Mouse (Mus musculus) ES-Bruce4 (cell line): Measurements from ENCODE around the gene Pkmyt1. TPM values are rescaled to one million over a fixed set of nuclear protein-coding genes. Genes with fewer than 3 reads are reported as not detected.

Source experiments
- H3K27ac ChIP-seq: 2 replicates; pipeline ENCODE4 v1.5.1; 2012; ENCODE audit warnings: low read length, inconsistent platforms; ENCODE audit not compliant: insufficient read depth
- H3K27me3 ChIP-seq: 2 replicates; pipeline ENCODE4 v1.6.1; 2012; ENCODE audit warnings: mild to moderate bottlenecking, low read length, inconsistent platforms; ENCODE audit not compliant: control insufficient read depth, poor library complexity, insufficient read depth, severe bottlenecking
- H3K36me3 ChIP-seq: 2 replicates; pipeline ENCODE4 v1.6.1; 2012; ENCODE audit warnings: inconsistent platforms, mild to moderate bottlenecking, low read length, moderate library complexity; ENCODE audit not compliant: control insufficient read depth, poor library complexity, insufficient read depth, severe bottlenecking
- H3K4me1 ChIP-seq: one replicate; pipeline ENCODE4 v1.8.1; 2011; ENCODE audit warnings: low read length; ENCODE audit not compliant: control insufficient read depth, insufficient read depth
- H3K4me3 ChIP-seq: 2 replicates; pipeline ENCODE4 v1.5.1; 2011; ENCODE audit warnings: low read depth, mild to moderate bottlenecking, low read length
- H3K9ac ChIP-seq: 2 replicates; pipeline ENCODE4 v1.6.1; 2012; ENCODE audit warnings: low read depth, mild to moderate bottlenecking, inconsistent platforms; ENCODE audit not compliant: poor library complexity, severe bottlenecking
- H3K9me3 ChIP-seq: replicated peaks from 2 replicates; pipeline ENCODE4 v1.6.1; 2012; ENCODE audit warnings: mild to moderate bottlenecking, low read length, inconsistent platforms; ENCODE audit not compliant: control insufficient read depth, poor library complexity, insufficient read depth, severe bottlenecking
- CTCF ChIP-seq: IDR thresholded peaks from one replicate; pipeline ENCODE4 v1.8.1; 2011; ENCODE audit warnings: low read depth, low read length
- EP300 ChIP-seq: IDR thresholded peaks from 2 replicates; pipeline ENCODE4 v1.6.1; 2011; ENCODE audit warnings: low read depth, low read length; ENCODE audit not compliant: insufficient read depth
- POLR2A ChIP-seq: IDR thresholded peaks from one replicate; pipeline ENCODE4 v1.8.1; 2011; ENCODE audit warnings: low read length; ENCODE audit not compliant: insufficient read depth
- polyA plus RNA-seq: library from polyadenylated mRNA; stranded (reverse); fragments of >200 nt; gene quantifications from 2 replicates; pipeline ENCODE4 v1.2.4, GENCODE M21; 2011; ENCODE audit warnings: low read depth; ENCODE audit not compliant: missing spikeins, insufficient read depth, insufficient read length

Gene Pkmyt1
- polyA plus RNA-seq, 1 experiment = 26.5 TPM

DNA sequence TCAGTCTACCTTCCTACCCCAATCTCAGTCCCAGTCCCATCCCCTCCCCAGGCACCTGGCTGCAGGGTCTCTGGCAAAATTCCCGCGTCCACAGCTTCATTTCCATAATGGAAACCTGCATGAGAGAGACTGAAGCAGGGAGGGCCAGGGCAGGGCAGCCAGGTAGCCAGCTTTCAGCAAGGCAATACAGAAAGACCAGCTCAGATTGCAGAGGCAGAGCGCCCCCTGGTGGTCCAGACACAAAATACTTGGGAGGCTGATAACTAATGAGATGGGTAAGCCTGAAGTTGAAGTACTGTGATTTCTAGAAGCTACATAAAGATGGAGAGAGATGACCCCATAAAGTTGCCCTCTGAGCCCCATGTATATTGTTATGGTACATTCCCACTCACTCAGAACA is 19.9 kb upstream of the Pkmyt1 start:
- peaks cover 8% of the 10 kb centered on the region for H3K4me1 ChIP-seq
- H3K27ac ChIP-seq = no peak overlapping the region
- H3K27me3 ChIP-seq = no peaks in the 10 kb centered on the region
- H3K9me3 ChIP-seq = no peaks in the 10 kb centered on the region
- no peaks in the 10 kb centered on the region for H3K36me3 ChIP-seq
- peak; percentile 96 for TF ChIP-seq CTCF
- TF ChIP-seq POLR2A = no peak
- no peak overlapping the region for H3K4me3 ChIP-seq
- no peak overlapping the region for H3K9ac ChIP-seq

DNA sequence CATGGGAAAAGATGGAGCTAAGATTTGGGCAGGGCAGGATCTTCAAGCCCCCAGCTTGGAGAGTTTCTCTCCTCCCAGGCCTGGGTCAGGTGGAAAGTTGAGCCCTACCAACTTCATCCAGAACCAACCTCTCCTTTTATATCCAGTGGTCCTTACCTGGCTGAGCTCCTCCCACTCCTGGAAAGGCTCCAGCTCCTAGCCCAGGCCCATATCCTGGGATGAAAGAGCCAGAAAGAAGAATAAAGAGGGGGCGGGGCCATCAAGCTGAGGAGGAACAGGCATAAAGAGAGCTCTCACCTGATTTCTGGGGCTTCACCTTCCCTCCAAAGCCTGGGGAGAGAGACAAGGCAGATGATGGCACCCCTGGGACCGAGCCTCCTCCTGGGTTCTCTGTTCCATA is 9.1 kb upstream of the Pkmyt1 start:
- H3K4me1 ChIP-seq = peaks cover 2% of the 10 kb centered on the region
- no peaks in the 10 kb centered on the region for H3K27me3 ChIP-seq
- H3K4me3 ChIP-seq = no peak overlapping the region
- H3K27ac ChIP-seq = no peak overlapping the region
- H3K36me3 ChIP-seq = no peaks in the 10 kb centered on the region
- H3K9me3 ChIP-seq = no peaks in the 10 kb centered on the region
- no peak overlapping the region for H3K9ac ChIP-seq
- no peak for TF ChIP-seq CTCF

DNA sequence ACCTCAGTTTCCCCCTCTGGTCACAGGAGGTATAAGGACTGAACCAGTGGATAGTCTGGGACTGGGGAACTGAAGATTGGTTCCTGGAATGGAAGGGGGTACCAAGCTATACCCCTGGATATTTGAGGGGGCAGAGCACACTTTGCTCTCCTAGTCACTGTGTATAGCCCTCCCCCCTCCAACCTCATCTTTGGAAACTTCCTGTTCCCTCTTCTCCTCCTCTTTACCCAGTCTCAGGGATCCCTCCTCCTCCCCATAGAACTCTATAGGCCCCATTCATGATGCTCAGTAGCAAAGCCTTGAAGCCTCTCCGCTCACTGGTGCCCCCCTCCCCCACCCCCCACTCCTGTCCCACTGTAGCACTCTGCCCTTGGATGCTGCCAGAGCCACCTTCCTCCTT is 6.7 kb upstream of the Pkmyt1 start:
- H3K9me3 ChIP-seq = no peaks in the 10 kb centered on the region
- H3K36me3 ChIP-seq = no peaks in the 10 kb centered on the region
- TF ChIP-seq EP300 (no peak), POLR2A (no peak), CTCF (no peak)
- H3K27ac ChIP-seq = no peak overlapping the region
- H3K4me3 ChIP-seq = no peak overlapping the region
- H3K4me1 ChIP-seq = peaks cover 2% of the 10 kb centered on the region
- H3K27me3 ChIP-seq = no peaks in the 10 kb centered on the region
- H3K9ac ChIP-seq = no peak overlapping the region

DNA sequence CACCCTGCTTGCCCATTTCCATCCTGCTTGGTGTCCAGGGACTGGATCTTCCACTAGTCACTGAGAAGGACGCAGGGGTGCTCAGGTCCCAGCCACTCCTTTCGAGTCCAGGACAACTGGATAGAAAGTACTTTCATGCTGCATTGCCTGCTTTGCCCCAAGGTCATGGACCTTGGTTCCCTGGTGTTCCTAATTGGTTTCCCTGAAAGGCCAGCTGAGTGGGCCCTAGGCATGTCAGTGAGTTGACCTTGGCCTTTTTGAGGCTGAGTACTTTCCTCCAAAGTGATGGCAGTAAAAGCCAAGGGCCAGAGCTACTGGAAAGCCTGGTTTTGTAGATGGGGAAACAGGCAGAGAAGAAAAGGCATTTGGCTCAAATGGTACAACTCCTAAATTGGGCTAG is 4.2 kb upstream of the Pkmyt1 start:
- no peak overlapping the region for H3K9ac ChIP-seq
- H3K9me3 ChIP-seq = no peaks in the 10 kb centered on the region
- no peaks in the 10 kb centered on the region for H3K27me3 ChIP-seq
- H3K36me3 ChIP-seq = no peaks in the 10 kb centered on the region
- H3K4me3 ChIP-seq = no peak overlapping the region
- peaks cover 3% of the 10 kb centered on the region for H3K4me1 ChIP-seq
- H3K27ac ChIP-seq = no peak overlapping the region
- TF ChIP-seq POLR2A (no peak), EP300 (no peak), CTCF (no peak)

DNA sequence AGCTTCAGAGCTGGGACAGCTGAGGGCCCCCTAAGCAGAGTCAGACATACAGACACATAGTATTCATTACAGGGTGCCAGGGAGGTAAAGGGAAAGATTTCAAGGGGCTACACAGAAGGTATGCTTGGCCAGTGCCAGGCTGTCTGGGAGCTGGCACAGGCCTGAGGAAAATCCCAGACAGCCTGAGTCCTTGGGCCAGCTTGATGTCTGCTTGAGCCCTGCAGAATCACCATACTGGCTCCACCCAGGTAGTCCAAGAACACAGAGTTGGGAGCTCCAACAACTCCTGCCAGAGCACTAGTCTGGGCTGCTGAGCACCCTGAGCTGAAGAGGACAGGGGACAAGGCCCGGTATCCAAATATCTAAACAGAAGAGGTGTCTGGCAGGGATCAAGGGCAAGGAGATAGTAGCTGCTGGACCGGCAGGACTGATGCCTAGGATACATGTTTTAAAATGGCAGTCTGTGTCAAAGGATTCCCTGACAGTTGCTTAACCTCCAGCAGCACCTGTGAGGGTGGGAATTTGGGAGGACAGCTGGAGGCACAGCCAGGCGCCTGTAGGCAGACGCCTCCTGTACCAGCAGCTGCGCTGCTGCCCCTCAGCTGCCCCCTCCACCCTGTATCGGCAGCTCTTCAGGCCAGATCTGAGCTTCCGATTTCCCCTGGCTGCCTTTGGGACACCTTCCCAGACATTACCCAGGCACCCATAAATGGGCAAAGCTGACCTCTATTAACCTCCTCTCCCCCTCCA is 3.6 kb upstream of the Pkmyt1 start, which contains the start of gene 1520401A03Rik:
Gene 1520401A03Rik, minus strand, starts transcription at position 408 of the 750 bp plus-strand sequence.
- Histone ChIP-seq H3K9ac (no peak within 1 kb of the TSS), H3K4me3 (no peak within 1 kb of the TSS), H3K9me3 (no peaks in the 10 kb centered on the region), H3K27me3 (no peaks in the 10 kb centered on the region), H3K36me3 (no peaks in the 10 kb centered on the region), H3K4me1 (peaks cover 3% of the 10 kb centered on the region), H3K27ac (no peak within 1 kb of the TSS)
- no peak for TF ChIP-seq CTCF
- TF ChIP-seq EP300 = no peak
- TF ChIP-seq POLR2A = no peak

DNA sequence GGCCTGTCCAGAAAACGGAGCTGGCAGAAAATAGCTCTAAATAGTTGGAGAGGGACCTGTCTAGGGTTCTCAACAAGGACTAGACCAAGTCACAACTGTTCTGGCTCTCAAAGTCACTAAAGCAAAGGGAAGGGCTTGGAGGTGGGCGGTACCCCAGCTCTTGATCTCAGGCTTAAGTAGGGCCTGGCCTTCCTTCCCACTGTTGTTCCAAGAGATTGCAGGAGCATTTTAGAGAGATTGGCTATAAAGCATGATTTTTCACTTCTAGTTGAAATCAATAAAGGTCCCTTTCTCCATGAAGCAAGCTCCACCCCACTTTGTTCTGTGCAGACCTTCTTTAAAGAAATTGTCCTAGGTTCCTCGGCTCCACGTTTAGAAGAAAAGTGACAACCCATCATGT is 659 bp upstream of the Pkmyt1 start:
- Histone ChIP-seq H3K27ac (peak overlapping the region; percentile 65; the same call in 1 of the 2 replicates), H3K4me1 (peaks cover 2% of the 10 kb centered on the region), H3K36me3 (no peaks in the 10 kb centered on the region), H3K4me3 (peak overlapping the region; percentile 83), H3K9ac (peak overlapping the region; percentile 91), H3K27me3 (no peaks in the 10 kb centered on the region), H3K9me3 (no peaks in the 10 kb centered on the region)
- TF ChIP-seq EP300 = no peak
- TF ChIP-seq CTCF = no peak
- no peak for TF ChIP-seq POLR2A
